Mouse (Mus musculus) olfactory bulb, adult 2 months (tissue): ENCODE results near the gene Ston1.

ENCODE experiments used
- CTCF ChIP-seq: fragments of 200-500 bp; IDR thresholded peaks from 2 replicates; pipeline ENCODE4 v1.5.1; 2012; ENCODE audit warnings: low read depth, mild to moderate bottlenecking, low read length, moderate library complexity; ENCODE audit not compliant: insufficient read depth
- POLR2A ChIP-seq: fragments of 200-500 bp; IDR thresholded peaks from 2 replicates; pipeline ENCODE4 v1.6.1; 2012; ENCODE audit warnings: mild to moderate bottlenecking, low read depth, low read length, moderate library complexity; ENCODE audit not compliant: insufficient read depth

- TF ChIP-seq POLR2A: no peak
- TF ChIP-seq CTCF: no peak
Observed at GRCm38 (mm10) chr17:88611057-88611456, 13.6 kb downstream of the Ston1 start.
